Mouse (Mus musculus): Measurements from ENCODE around the gene Thoc3.
A peak's percentile ranks its signal among the peaks of the same experiment; 100 is the strongest.
"Not testable (repeated sequence)": the region's sequence is repeated elsewhere in the genome, so short reads cannot be mapped to it uniquely, and the experiment has no call there.

The Thoc3 gene

GRCm38 (mm10) chr13:54468098-54469011, at the start of gene Thoc3:
Thoc3 (minus strand) TSS chr13:54468849.
- peak; percentile 92 to 94 for DNase-seq

- DNase-seq, result no peak
These were observed 37.3 kb upstream of the Thoc3 start for GRCm38 (mm10) chr13:54505920-54506319.

- DNase-seq, result no peak
These were observed 36.1 kb upstream of the Thoc3 start for GRCm38 (mm10) chr13:54504611-54505260.

- DNase-seq, result peak; percentile 83 to 90
These were observed 35.2 kb upstream of the Thoc3 start, which contains the start of gene Simc1 for GRCm38 (mm10) chr13:54503604-54504521. Simc1 (plus strand) TSS chr13:54503779.

GRCm38 (mm10) chr13:54503278-54503603, 34.6 kb upstream of the Thoc3 start:
- no peak for DNase-seq

GRCm38 (mm10) chr13:54501957-54502690, 33.5 kb upstream of the Thoc3 start:
- DNase-seq, result no peak

- DNase-seq, result no peak
These were observed 32.7 kb upstream of the Thoc3 start for GRCm38 (mm10) chr13:54501352-54501751.

- DNase-seq, result not testable (repeated sequence)
These were observed 30.9 kb upstream of the Thoc3 start for GRCm38 (mm10) chr13:54499551-54499950.

GRCm38 (mm10) chr13:54491381-54491780, 22.7 kb upstream of the Thoc3 start:
- peak; percentile 66 to 68 for DNase-seq

GRCm38 (mm10) chr13:54490411-54490810, 21.8 kb upstream of the Thoc3 start:
- no peak for DNase-seq

- peak; percentile 34 to 39 for DNase-seq
These were observed 12.8 kb upstream of the Thoc3 start for GRCm38 (mm10) chr13:54481498-54481897.

- DNase-seq, result peak; percentile 74 to 85
These were observed 10.6 kb upstream of the Thoc3 start for GRCm38 (mm10) chr13:54479286-54479685.

- DNase-seq, result no peak
These were observed 7.1 kb upstream of the Thoc3 start for GRCm38 (mm10) chr13:54475702-54476101.

GRCm38 (mm10) chr13:54474996-54475395, 6.3 kb upstream of the Thoc3 start:
- DNase-seq, result no peak

GRCm38 (mm10) chr13:54471967-54472366, 3.3 kb upstream of the Thoc3 start:
- DNase-seq, result no peak

- DNase-seq, result no peak
These were observed 334 bp upstream of the Thoc3 start for GRCm38 (mm10) chr13:54469012-54469354.

GRCm38 (mm10) chr13:54459282-54459681, 9.4 kb downstream of the Thoc3 start:
- DNase-seq, result no peak

GRCm38 (mm10) chr13:54457062-54457461, 11.6 kb downstream of the Thoc3 start:
- peak; percentile 35 to 38 for DNase-seq

- DNase-seq, result peak; percentile 49 to 60
These were observed 21.0 kb downstream of the Thoc3 start for GRCm38 (mm10) chr13:54447496-54448224.

- peak; percentile 94 to 97 for DNase-seq
These were observed 21.8 kb downstream of the Thoc3 start for GRCm38 (mm10) chr13:54446686-54447495.

GRCm38 (mm10) chr13:54443693-54444092, 25.0 kb downstream of the Thoc3 start:
- peak; percentile 75 to 82 for DNase-seq

Measured in cerebellum, postnatal 10 days (tissue).